Mouse (Mus musculus) E14TG2a.4 (cell line): ENCODE results near the gene Il17d.

Experiments
- CTCF ChIP-seq: conservative IDR thresholded peaks from 2 replicates; pipeline ENCODE4 v1.5.1; 2014; ENCODE audit warnings: low read length
- POU5F1 ChIP-seq: IDR thresholded peaks from 2 replicates; pipeline ENCODE4 v1.6.1; 2014; ENCODE audit warnings: low read length, borderline replicate concordance

DNA sequence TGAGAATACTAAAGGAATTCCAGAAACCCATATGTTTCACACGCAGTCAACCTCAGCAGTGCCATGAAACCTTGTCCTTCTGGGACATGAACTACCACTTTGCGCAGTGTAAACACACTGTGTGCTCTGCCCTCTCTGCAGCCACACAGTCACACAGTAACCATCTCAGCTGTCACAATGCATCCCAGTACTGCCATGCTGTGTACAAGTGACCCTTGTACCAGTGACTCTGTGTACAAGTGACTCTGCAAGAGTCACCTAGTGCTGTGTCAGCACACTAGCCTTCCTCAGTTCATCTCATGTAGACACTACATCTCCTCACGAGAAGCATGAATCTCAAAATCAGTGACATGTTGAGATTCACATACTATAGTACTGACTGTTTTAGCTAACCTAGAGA, 8.0 kb downstream of the Il17d start:
- TF ChIP-seq CTCF = no peak
- no peak for TF ChIP-seq POU5F1
